Mouse (Mus musculus): ENCODE measurements at regions not wholly inside any gene's neighbourhood (a gene's known extent, or its start where the extent isn't known, plus 50 kb on each side); places are given as distances from the start of the nearest gene placed in this dataset.
A peak's percentile ranks its signal among the peaks of the same experiment; 100 is the strongest.

- DNase-seq (ENCODE audit: extremely low spot score, low spot score) = peak; percentile 71
Measured at GRCm38 (mm10) chr9:31971801-31972628, 58.8 kb upstream of the Barx2 start.

DNA sequence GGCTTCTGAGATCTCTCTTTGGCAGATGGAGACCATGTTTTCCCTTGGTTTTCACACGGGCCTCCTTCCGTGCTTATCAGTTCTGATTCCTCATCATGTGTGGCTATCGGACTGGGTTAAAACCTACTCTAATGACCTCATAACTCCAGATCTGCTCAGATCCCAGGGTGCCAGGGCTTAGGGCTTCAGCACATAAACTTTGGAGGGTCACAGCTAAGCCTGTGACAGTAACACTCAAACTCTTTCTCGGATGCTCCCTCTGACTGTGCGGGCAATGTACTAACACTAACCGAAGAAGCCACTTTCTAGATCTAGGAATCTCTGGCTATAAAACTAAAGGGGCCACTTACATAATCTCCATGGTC is 59.3 kb upstream of the Barx2 start:
- no peak for DNase-seq (ENCODE audit: extremely low spot score, low spot score)

DNA sequence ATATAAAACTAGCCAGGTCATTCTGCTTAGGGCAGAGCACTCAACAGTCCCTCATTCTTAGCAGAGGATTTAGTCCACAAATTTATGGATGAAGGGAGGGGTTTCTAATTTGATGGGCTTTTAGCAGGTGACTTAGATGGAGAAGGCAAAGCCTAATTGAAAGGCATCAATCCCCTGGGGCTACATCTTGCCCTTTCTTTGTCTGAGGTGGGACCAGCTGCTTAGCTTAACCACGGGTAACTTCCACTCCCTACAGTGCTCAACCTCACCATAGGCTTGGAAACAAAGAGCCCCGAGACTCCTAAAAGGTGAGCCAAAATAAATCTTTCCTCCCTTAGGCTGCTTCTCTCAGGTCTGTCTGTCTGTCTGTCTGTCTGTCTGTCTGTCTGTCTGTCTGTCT is 62.9 kb upstream of the Barx2 start:
- no peak for DNase-seq (ENCODE audit: extremely low spot score, low spot score)

DNA sequence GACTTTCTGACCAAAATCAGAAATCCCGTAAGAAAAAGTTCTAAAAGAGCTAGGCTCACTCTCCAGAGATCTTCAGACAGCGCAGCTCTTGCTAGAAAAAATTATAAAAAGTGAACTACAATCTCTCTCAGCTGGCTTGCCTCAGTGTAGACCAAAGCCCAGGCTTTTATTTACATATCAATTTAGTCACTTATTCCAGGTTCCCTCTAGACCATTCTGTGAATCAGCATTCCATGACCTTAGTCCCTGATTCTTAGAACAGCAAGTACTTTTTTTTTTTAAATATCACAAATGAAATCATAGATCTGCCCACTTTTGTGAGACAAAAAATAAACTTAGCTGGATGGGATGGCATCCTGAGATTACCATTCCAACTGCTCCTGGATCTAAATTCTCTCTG is 64.8 kb upstream of the Barx2 start:
- DNase-seq (ENCODE audit: extremely low spot score, low spot score) = no peak

GRCm38 (mm10) chr9:31979211-31979610 is 65.9 kb upstream of the Barx2 start:
- no peak for DNase-seq (ENCODE audit: extremely low spot score, low spot score)

GRCm38 (mm10) chr9:31980459-31980858 is 67.2 kb upstream of the Barx2 start:
- DNase-seq (ENCODE audit: extremely low spot score, low spot score) = no peak

DNA sequence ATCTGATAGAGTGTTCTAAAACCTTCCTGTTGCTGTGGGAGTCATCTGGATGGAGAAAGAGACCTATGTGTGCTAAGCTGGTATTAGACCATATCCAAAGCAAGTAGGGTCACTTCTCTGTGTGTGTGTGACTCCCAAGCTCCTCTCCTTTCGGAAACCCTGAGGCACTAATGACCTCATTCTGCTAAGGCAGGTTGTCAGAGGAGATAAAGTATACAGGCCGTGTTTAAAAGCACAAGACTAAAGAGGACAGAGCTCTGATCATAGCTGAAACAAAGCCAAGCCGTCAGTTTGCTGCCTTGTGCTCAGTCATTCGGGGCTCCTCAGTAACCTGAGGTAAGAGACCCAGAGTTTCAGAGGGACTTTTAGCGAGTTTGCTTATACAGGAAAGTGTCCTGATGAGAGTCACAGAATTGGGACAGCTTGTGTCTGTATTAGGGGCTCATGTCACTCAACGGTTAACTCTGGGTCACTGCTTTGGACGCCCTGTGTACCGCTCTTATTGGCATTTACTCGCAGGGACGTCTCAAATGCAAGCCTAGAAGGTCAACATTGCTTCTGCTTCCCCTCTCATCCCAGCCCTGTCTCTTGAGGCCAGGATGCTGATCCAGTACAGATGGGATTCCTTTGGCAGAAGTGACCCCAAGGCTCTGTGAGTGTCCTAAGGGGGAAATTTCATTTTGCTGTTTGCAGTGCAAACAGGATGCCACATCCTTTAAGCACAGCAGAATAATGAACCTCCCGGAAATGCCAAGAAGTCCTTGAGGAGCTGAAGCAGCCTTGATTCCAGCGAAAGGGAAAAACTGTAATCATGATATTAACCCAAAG is 70.7 kb upstream of the Barx2 start:
- DNase-seq (ENCODE audit: extremely low spot score, low spot score) = no peak

DNA sequence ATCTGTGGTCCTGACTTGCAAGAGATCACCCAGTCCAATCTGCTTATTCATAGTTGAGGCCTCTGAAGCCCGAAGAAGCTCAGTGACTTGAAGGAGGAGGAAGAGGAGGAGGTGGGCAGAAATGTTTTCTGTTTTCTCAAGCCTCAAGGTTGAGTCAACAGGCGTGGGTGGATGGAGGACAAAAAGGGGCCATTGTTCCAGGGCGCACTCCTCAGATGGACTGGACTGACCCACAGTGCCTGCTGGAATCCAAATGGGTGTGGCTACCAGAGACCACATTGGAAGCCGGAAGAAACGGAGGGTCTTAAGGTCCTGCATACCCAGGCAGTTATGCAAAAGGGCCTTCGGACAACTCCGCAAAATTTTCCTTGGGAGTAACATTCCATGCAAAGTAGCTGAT is 75.6 kb upstream of the Barx2 start:
- DNase-seq (ENCODE audit: extremely low spot score, low spot score) = no peak

DNA sequence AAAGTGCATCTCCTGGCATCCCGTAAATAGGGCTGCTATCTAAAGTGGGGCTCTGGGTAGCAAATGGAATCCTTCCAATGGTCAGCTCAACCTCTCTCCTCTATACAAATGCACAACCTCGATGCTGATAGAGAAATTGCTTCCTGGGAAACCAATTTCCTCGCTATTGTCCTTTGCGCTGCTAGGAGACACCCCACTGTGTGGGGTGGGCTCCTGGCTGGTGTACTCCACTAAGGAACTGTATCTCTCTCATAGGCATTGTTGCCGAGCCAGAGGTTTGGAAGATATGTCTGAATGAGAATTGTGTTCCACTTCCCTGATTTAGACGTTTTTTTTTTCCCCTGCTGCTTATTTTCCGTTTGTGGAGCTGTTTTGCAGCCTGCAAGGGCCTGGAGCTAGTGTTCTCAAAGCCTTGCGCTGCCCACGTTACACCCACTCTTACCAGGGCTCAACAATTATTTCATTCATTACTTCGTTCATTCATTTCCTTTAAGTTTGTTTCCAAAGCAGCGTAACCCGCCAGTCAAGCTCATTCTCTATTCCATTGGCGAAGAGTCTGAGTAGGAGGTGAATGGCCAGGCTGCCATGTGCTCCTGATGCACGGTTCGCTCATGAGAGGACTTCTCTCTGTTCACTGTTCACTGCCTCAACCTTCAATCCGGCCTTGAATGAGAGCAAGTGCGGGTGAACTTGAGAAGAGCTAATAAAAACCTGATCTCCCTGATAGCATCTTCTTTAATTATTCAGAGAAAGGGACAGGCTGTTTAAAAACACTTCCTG is 76.5 kb upstream of the Barx2 start:
- no peak for DNase-seq (ENCODE audit: extremely low spot score, low spot score)

DNA sequence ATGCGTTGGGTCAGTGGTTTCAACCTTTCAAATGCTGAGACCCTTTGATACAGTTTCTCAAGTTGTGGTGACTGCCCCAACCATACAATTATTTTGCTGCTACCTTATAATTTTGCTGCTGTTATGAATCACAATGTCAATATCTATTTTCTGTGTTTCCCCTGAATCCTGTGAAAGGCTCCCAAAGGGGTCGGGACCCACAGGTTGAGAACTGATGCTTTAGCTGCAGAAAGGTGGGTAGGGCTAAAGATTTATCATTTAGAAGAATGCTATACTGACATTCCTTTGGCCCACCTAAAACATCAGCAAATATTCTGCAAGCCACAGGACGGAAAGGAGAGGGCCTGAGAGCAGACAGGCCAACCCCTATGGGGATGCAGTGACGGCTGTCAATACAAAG is 77.2 kb upstream of the Barx2 start:
- DNase-seq (ENCODE audit: extremely low spot score, low spot score) = no peak

DNA sequence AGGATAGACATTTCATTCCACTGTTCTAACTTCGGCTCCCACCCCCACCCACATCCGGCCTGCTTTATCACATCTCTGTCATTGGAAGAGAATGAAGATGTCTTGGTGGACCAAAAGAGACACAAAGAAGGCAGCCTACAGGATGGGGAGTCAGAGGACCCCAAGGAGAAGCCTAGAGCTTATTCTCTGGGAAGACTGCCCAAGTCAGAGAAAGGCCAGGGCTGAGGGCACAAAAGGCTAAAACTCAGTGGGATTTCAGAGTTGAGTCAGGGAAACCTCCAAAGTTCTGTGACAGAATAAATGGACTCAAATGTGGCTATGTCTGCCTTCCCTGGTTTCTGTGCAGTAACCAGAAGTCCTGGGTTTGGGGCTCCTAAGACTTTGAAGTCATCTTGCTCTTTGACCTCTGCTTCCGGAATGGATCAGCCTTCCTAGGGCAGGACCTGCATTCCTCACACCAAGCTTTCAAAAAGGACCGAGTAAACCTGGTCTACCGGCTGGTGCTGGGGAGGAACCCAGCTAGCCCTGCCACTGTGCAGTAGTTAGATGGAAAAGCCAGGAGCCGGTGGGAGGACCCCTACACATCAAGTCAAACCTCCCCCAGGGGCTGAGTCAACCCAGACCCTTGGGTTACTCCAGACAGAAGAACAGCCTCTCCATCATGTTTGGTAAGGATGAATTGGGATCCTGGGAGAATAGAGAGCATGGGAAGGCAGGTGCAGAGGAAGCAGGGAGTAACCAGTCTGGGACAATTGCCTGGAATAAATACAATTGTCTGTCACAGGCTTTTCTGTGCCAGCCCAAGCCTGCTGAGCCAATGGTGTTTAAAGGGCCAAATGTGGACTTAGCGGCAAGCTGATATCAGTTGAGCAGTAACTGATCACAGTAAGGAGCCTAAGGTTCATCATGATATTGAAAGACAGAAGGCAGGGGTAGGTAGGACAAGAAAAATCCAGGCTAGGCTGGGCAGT is 80.7 kb upstream of the Barx2 start:
- no peak for DNase-seq (ENCODE audit: extremely low spot score, low spot score)

GRCm38 (mm10) chr9:31995101-31995500 is 81.8 kb upstream of the Barx2 start:
- no peak for DNase-seq (ENCODE audit: extremely low spot score, low spot score)

GRCm38 (mm10) chr9:31995700-31996099 is 82.4 kb upstream of the Barx2 start:
- no peak for DNase-seq (ENCODE audit: extremely low spot score, low spot score)

DNA sequence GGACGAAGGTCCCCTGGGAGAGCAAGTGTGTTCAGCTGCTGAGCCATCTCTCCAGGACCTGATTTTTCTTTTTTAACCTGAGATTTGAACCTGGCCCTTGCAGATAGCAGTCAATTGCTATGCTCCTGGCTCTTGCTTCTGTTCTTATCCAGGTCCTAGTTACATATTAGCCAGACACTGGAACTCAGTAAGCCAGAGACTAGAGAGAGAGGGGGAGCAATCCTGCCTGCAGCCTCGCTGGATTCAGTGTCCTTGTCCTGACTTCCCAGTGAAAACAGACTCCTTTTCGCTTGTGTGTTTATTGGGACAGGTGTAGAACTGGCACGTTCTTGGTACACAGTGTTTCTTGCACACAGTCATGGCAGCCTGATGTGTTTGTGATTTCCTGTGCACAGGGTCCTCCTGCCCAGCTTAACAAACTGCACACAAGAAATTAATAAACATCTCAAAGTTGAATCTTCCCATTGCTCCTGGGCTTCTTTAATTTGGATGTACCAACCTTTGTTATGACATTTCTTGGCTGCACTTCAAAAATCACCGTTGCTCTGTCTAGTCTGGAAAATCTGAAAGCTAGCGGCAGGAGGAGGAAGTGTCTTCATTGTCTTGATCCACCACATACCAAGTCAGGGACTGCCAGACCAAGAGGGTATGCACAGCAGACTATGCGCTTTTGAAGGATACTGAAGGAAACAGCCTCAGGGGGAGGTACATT is 83.4 kb upstream of the Barx2 start:
- no peak for DNase-seq (ENCODE audit: extremely low spot score, low spot score)

GRCm38 (mm10) chr9:31997178-31998097 is 84.2 kb upstream of the Barx2 start:
- no peak for DNase-seq (ENCODE audit: extremely low spot score, low spot score)

DNA sequence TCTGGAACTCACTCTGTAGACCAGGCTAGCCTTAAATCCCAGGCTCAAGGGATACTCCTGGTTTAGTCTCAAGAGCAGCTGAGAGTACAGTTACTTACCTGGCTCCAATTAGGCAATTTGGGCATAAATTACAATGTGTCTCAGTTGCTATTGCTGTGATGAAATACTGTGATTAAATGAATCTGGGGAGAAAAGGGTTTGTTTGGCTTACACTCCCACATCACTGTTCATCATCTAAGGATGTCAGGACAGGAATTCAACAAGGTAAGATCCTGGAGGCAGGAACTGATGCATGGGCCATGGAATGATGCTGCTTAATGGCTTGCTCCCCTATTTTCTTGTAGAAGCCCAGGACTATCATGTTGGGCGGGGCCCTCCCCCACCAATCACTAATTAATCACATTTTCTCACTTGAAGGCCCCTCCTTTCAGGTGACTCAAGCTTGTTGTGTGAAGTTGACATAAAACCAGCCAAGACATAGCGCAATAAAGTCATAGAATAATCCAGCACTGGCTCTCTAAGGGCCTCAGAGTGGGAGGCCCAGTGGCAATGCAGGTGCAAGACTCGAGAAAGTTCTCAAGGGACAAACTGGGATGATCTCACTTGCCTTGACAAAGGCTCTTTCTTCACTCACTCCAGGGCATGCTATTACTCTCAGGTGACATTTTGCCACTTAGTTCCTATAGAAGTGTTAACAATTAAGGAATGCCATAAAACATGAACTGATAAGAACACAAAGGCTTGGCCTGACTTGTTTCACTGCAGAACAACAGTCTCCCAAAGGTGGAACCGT is 85.4 kb upstream of the Barx2 start:
- DNase-seq (ENCODE audit: extremely low spot score, low spot score) = no peak

- DNase-seq (ENCODE audit: extremely low spot score, low spot score) = no peak
Measured at GRCm38 (mm10) chr9:31999760-32000159, 86.5 kb upstream of the Barx2 start.

DNA sequence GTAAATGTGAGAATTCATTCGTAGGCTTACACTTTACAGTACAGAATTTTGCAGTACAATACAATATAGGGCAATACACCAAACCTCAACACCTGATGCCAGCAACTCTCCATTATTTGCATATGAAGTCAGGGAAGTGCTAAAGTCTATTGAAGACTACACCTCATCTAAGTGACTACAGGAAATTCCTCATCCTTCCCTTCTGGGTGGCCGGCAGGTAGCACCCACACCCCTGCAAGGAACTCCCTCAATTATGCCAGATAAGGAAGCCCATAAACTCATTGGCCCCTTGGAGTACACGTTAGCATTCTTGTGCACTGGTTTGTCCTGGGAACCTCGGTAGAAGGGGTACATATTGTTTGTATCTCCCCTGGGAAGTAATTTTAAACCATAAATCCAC is 89.7 kb upstream of the Barx2 start:
- no peak for DNase-seq (ENCODE audit: extremely low spot score, low spot score)
